Mouse (Mus musculus): Measurements from ENCODE around the gene Calhm3.

Calhm3 gene

GRCm38 (mm10) chr19:47157664-47158063 lies at the start of gene Calhm3:
Gene Calhm3 (minus strand): TSS chr19:47157764.
- no peak for DNase-seq (ENCODE audit: low spot score)

GRCm38 (mm10) chr19:47206126-47206525 lies 48.6 kb upstream of the Calhm3 start:
- DNase-seq (ENCODE audit: low spot score), result no peak

GRCm38 (mm10) chr19:47204653-47205052 lies 47.1 kb upstream of the Calhm3 start:
- DNase-seq (ENCODE audit: low spot score), result no peak

GRCm38 (mm10) chr19:47203042-47203441 lies 45.5 kb upstream of the Calhm3 start:
- DNase-seq (ENCODE audit: low spot score), result no peak

- no peak for DNase-seq (ENCODE audit: low spot score)
Measured at GRCm38 (mm10) chr19:47202429-47202828, 44.9 kb upstream of the Calhm3 start.

GRCm38 (mm10) chr19:47201972-47202371 lies 44.4 kb upstream of the Calhm3 start:
- no peak for DNase-seq (ENCODE audit: low spot score)

GRCm38 (mm10) chr19:47198671-47199350 lies 41.2 kb upstream of the Calhm3 start:
- no peak for DNase-seq (ENCODE audit: low spot score)

GRCm38 (mm10) chr19:47192158-47192557 lies 34.6 kb upstream of the Calhm3 start:
- DNase-seq (ENCODE audit: low spot score), result no peak

- DNase-seq (ENCODE audit: low spot score), result no peak
Measured at GRCm38 (mm10) chr19:47188515-47189128, 31.1 kb upstream of the Calhm3 start.

GRCm38 (mm10) chr19:47186514-47187275 lies 29.1 kb upstream of the Calhm3 start:
- no peak for DNase-seq (ENCODE audit: low spot score)

- no peak for DNase-seq (ENCODE audit: low spot score)
Measured at GRCm38 (mm10) chr19:47184736-47185135, 27.2 kb upstream of the Calhm3 start.

- no peak for DNase-seq (ENCODE audit: low spot score)
Measured at GRCm38 (mm10) chr19:47184221-47184620, 26.7 kb upstream of the Calhm3 start.

GRCm38 (mm10) chr19:47180011-47180410 lies 22.4 kb upstream of the Calhm3 start:
- no peak for DNase-seq (ENCODE audit: low spot score)

- peak; percentile 32 for DNase-seq (ENCODE audit: low spot score)
Measured at GRCm38 (mm10) chr19:47179272-47179809, 21.8 kb upstream of the Calhm3 start.

- peak; percentile 57 for DNase-seq (ENCODE audit: low spot score)
Measured at GRCm38 (mm10) chr19:47178431-47179271, 21.1 kb upstream of the Calhm3 start, which contains the start of gene Neurl1a. Gene Neurl1a (plus strand): TSS chr19:47178820.

GRCm38 (mm10) chr19:47178001-47178400 lies 20.4 kb upstream of the Calhm3 start:
- DNase-seq (ENCODE audit: low spot score), result no peak

- DNase-seq (ENCODE audit: low spot score), result no peak
Measured at GRCm38 (mm10) chr19:47176916-47177505, 19.4 kb upstream of the Calhm3 start.

GRCm38 (mm10) chr19:47175472-47175871 lies 17.9 kb upstream of the Calhm3 start:
- DNase-seq (ENCODE audit: low spot score), result no peak

- DNase-seq (ENCODE audit: low spot score), result no peak
Measured at GRCm38 (mm10) chr19:47174515-47174914, 17.0 kb upstream of the Calhm3 start.

GRCm38 (mm10) chr19:47168793-47169412 lies 11.3 kb upstream of the Calhm3 start:
- peak; percentile 79 for DNase-seq (ENCODE audit: low spot score)

GRCm38 (mm10) chr19:47168223-47168622 lies 10.7 kb upstream of the Calhm3 start:
- peak; percentile 19 for DNase-seq (ENCODE audit: low spot score)
